Mouse (Mus musculus): ENCODE measurements around the gene Fgf8. TPM values are rescaled to one million over a fixed set of nuclear protein-coding genes. Genes with fewer than 3 reads are reported as not detected.
A peak's percentile ranks its signal among the peaks of the same experiment; 100 is the strongest.

Gene Fgf8
- polyA plus RNA-seq, 1 experiment, result not detected

DNA sequence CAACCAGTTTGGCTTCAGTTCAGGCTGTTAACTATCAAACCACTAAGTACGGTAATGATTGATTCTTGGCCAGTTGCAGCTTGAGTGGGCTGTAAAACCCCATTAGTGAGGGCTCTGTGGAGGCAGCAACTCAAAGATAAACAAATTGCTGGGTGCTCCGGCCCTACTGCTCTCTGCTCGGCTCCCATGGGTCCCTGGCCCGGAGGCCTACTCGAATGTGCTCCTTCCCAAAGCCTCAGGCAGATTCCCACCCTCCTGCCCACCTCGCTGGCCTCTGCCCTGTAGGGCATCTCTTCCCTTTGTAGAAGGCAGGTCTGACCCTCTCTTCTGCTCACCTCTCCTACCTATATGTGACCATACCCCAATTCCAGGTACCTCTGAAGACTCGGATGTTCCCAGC, 8.0 kb downstream of the Fgf8 start:
- TF ChIP-seq POLR2A (IDR thresholded peaks at IDR 0.05; ENCODE audit: borderline replicate concordance, extremely low read depth, low read depth, low read length) (no peak), CTCF (IDR thresholded peaks at IDR 0.05; ENCODE audit: insufficient read depth, low read length) (no peak)
- DNase-seq, result no peak
- 67% methylated on average over 7 of the region's 7 CpGs for WGBS
- Histone ChIP-seq H3K4me3 (replicated peaks; ENCODE audit: extremely low read depth, low read depth, low read length) (no peak overlapping the region), H3K4me1 (ENCODE audit: control insufficient read depth, insufficient read depth, low read length) (peaks cover 2% of the 10 kb centered on the region; the same call in 1 of the 2 replicates)

DNA sequence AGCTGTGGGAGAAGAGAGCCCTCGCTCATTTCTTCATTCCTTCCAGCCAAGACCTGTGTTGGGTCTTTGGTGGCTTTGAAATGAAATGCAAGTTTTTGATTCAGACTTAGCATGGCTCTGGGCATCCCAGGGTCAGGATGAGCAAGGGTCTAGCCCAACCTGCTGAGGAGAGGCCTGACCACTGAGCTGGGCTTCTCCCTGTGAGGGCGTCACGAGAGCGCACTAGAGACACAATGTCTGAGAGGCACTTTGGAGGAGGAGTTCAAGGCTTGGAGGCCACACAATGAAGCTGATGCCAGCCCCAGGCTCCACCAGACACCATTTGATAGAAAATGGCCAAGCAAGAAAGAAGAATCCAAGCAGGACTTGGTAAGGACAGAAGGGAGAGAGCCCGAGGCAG, 8.5 kb downstream of the Fgf8 start:
- Histone ChIP-seq H3K4me3 (replicated peaks; ENCODE audit: extremely low read depth, low read depth, low read length) (no peak overlapping the region), H3K4me1 (ENCODE audit: control insufficient read depth, insufficient read depth, low read length) (peaks cover 2% of the 10 kb centered on the region; the same call in 1 of the 2 replicates)
- WGBS, result 86% methylated on average over 5 of the region's 5 CpGs
- no peak for DNase-seq
- TF ChIP-seq POLR2A (IDR thresholded peaks at IDR 0.05; ENCODE audit: borderline replicate concordance, extremely low read depth, low read depth, low read length) (no peak), CTCF (IDR thresholded peaks at IDR 0.05; ENCODE audit: insufficient read depth, low read length) (no peak)

- 27% methylated on average over 10 of the region's 10 CpGs for WGBS
- DNase-seq, result no peak
- Histone ChIP-seq H3K4me1 (ENCODE audit: control insufficient read depth, insufficient read depth, low read length) (peaks cover 2% of the 10 kb centered on the region; the same call in 1 of the 2 replicates), H3K4me3 (replicated peaks; ENCODE audit: extremely low read depth, low read depth, low read length) (no peak overlapping the region)
- TF ChIP-seq POLR2A (IDR thresholded peaks at IDR 0.05; ENCODE audit: borderline replicate concordance, extremely low read depth, low read depth, low read length), result no peak
- no peak for TF ChIP-seq CTCF (IDR thresholded peaks at IDR 0.05; ENCODE audit: insufficient read depth, low read length)
Observed at GRCm38 (mm10) chr19:45733564-45733963, 9.2 kb downstream of the Fgf8 start.

- no peak overlapping the region for H3K4me3 ChIP-seq (replicated peaks; ENCODE audit: extremely low read depth, low read depth, low read length)
- TF ChIP-seq CTCF (IDR thresholded peaks at IDR 0.05; ENCODE audit: insufficient read depth, low read length), result no peak
- 84% methylated on average over 7 of the region's 7 CpGs for WGBS
- DNase-seq, result no peak
- H3K4me1 ChIP-seq (ENCODE audit: control insufficient read depth, insufficient read depth, low read length), result no peaks in the 10 kb centered on the region
Observed at GRCm38 (mm10) chr19:45731658-45732057, 11.1 kb downstream of the Fgf8 start.

GRCm38 (mm10) chr19:45730042-45730441, 12.7 kb downstream of the Fgf8 start:
- TF ChIP-seq POLR2A (IDR thresholded peaks at IDR 0.05; ENCODE audit: borderline replicate concordance, extremely low read depth, low read depth, low read length), result no peak
- TF ChIP-seq CTCF (IDR thresholded peaks at IDR 0.05; ENCODE audit: insufficient read depth, low read length), result no peak
- Histone ChIP-seq H3K4me1 (ENCODE audit: control insufficient read depth, insufficient read depth, low read length) (no peaks in the 10 kb centered on the region), H3K4me3 (replicated peaks; ENCODE audit: extremely low read depth, low read depth, low read length) (no peak overlapping the region)
- WGBS, result 76% methylated on average over 8 of the region's 8 CpGs
- DNase-seq, result no peak

DNA sequence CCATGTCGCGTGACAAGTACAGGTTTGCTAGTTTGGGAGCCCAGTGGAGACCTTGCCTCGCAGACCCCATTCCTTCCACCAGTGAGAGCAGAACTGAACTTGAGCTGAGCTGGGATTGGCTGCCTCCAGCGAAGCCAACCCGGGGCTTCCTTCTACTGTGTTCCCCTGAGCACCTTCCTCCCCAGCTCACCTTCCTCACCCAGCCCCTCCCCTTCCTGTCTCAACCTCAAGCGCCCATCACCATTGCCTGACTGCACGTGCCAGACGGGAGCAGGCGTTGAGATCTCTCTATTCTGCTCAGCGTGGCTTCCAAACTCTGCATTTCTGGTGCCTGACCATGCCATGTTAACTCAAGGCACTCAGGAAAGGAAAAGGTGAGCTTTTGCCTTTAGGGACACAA, 15.5 kb downstream of the Fgf8 start:
- DNase-seq, result no peak
- TF ChIP-seq POLR2A (IDR thresholded peaks at IDR 0.05; ENCODE audit: borderline replicate concordance, extremely low read depth, low read depth, low read length) (no peak), CTCF (IDR thresholded peaks at IDR 0.05; ENCODE audit: insufficient read depth, low read length) (no peak)
- Histone ChIP-seq H3K4me1 (ENCODE audit: control insufficient read depth, insufficient read depth, low read length) (no peaks in the 10 kb centered on the region), H3K4me3 (replicated peaks; ENCODE audit: extremely low read depth, low read depth, low read length) (no peak overlapping the region)
- WGBS, result 58% methylated on average over 10 of the region's 10 CpGs

DNA sequence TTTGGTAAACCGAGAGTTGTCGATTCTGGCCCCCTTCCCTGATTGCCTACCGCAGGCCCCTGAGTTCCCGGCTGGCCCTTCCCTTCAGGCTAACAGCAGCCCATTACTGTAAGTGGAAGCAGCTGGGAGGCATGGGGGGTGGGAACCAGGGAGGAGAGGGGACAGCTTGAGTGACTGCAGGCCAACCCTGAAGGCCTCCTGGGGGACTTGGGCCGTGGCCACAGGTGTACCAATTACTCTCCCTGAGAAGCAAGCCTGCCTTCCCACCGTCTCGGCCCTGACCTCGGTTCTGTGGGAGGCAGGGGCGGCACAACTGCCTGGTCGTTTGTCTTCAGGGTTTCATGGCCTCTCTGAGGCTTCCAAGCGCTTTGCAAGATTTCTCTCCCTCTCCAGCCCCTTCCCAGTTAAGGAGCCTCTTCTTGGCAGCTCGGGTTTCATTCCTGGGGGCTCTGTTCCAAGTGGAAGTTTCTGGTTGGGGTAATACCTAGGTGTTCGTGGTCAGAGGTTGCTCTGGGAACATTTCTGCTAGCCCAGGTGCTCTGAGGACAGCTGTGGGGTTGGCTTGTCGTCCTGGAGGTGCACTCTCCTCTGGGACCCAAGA, 16.9 kb downstream of the Fgf8 start:
- no peak overlapping the region for H3K4me3 ChIP-seq (replicated peaks; ENCODE audit: extremely low read depth, low read depth, low read length)
- H3K4me1 ChIP-seq (ENCODE audit: control insufficient read depth, insufficient read depth, low read length), result no peaks in the 10 kb centered on the region
- 46% methylated on average over 14 of the region's 14 CpGs for WGBS
- no peak for DNase-seq
- TF ChIP-seq POLR2A (IDR thresholded peaks at IDR 0.05; ENCODE audit: borderline replicate concordance, extremely low read depth, low read depth, low read length), result no peak
- no peak for TF ChIP-seq CTCF (IDR thresholded peaks at IDR 0.05; ENCODE audit: insufficient read depth, low read length)

- Histone ChIP-seq H3K4me1 (ENCODE audit: control insufficient read depth, insufficient read depth, low read length) (no peaks in the 10 kb centered on the region), H3K4me3 (replicated peaks; ENCODE audit: extremely low read depth, low read depth, low read length) (no peak overlapping the region)
- 73% methylated on average over 5 of the region's 5 CpGs for WGBS
- DNase-seq, result no peak
- TF ChIP-seq CTCF (IDR thresholded peaks at IDR 0.05; ENCODE audit: insufficient read depth, low read length) (no peak), POLR2A (IDR thresholded peaks at IDR 0.05; ENCODE audit: borderline replicate concordance, extremely low read depth, low read depth, low read length) (no peak)
Observed at GRCm38 (mm10) chr19:45722188-45722587, 20.5 kb downstream of the Fgf8 start.

DNA sequence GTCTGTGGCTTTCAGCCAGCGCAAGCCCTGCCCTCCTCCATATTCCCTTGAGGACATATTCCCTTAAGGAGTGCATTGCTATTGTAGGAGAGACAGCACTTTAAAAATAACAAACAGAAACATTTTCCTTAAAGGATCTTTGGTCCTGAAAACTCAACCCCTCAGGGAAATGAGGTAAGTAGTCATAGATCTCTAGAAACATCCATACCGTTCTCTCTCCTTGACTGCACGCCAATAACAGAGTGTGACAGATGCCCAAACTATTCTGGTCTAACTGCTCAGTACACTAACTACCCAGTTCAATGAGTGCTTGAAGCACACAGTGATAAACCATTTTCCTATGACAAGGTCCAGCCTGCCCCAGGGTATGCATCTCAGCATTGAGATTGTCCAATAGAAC, 24.4 kb downstream of the Fgf8 start:
- Histone ChIP-seq H3K4me1 (ENCODE audit: control insufficient read depth, insufficient read depth, low read length) (no peaks in the 10 kb centered on the region), H3K4me3 (replicated peaks; ENCODE audit: extremely low read depth, low read depth, low read length) (no peak overlapping the region)
- TF ChIP-seq CTCF (IDR thresholded peaks at IDR 0.05; ENCODE audit: insufficient read depth, low read length), result no peak
- no peak for TF ChIP-seq POLR2A (IDR thresholded peaks at IDR 0.05; ENCODE audit: borderline replicate concordance, extremely low read depth, low read depth, low read length)
- DNase-seq, result no peak
- WGBS, result 60% methylated on average over 3 of the region's 3 CpGs

DNA sequence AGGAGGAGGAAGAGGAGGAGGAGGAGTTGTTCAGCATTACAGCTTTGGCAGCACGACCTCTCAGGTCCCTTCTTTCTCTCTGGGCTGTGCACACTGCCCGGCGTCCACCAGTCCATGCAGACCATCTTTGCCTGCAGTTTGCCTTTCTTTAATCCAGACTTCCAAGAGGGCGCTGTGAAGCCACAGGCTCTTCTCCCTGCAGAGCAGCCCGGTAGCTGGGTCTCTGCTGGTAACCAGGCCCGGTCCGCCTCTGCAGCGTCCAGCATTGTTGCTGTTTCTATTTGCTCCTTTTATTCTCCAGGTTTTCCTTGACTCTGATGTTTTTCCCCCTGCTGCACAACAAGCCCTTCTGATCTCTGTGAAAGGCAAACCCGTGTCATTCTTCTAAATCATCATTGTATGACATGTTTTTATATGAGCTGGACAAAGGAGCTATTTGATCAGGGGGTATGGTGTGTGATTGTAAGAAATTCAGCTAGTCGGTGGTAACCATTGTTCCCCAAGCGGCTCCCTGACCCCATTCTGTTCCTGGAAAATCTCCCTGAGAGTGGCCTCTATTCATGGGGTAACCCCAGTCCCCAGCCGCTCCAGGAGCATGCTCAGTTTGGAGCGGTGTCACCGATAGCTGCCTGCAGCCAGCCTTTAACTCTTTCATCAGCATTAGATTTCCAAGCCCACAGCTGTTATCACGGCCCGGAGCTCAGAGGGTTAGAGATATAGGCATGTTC, 25.1 kb downstream of the Fgf8 start:
- TF ChIP-seq CTCF (IDR thresholded peaks at IDR 0.05; ENCODE audit: insufficient read depth, low read length) (0 out of 2 replicates have a peak, but pooled peaks have one; percentile 11), POLR2A (IDR thresholded peaks at IDR 0.05; ENCODE audit: borderline replicate concordance, extremely low read depth, low read depth, low read length) (no peak)
- 21% methylated on average over 15 of the region's 16 CpGs for WGBS
- no peaks in the 10 kb centered on the region for H3K4me1 ChIP-seq (ENCODE audit: control insufficient read depth, insufficient read depth, low read length)
- no peak overlapping the region for H3K4me3 ChIP-seq (replicated peaks; ENCODE audit: extremely low read depth, low read depth, low read length)
- DNase-seq, result no peak

Measured in lung, adult 2 months (tissue).